Mouse (Mus musculus) urinary bladder, postnatal 25 days (tissue): ENCODE measurements around the gene Gm20422.
"Not testable (repeated sequence)": the region's sequence is repeated elsewhere in the genome, so short reads cannot be mapped to it uniquely, and the experiment has no call there.

Experiments used
- DNase-seq: peaks from one replicate; pipeline ENCODE4 v3.0.0; 2022; ENCODE audit warnings: low spot score

Gene Gm20422

GRCm38 (mm10) chr8:69710624-69711023 lies 64.1 kb downstream of the Gm20422 start, which contains the start of gene Zfp869:
Gene Zfp869, minus strand, starts transcription at chr8:69710724.
- not testable (repeated sequence) for DNase-seq

DNA sequence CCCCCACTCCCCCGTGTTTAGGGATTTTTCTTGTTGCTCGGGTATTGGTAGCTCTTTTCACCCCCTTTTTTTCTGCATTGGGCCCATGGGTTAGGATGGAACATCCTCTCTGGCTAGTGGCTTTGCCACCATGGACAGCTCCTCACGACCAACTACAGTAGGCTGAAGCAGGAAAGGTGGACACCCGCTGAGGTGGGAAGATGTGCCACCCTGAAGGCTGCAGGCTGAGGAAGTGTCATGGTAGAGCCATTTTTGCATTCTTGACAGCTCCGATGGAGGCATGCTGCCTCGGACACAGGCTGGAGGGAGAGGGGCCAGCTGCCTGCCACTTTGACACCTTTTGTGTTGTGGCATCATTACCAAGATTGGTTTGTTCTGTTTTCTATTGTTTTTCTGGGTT lies 72.9 kb downstream of the Gm20422 start:
- no peak for DNase-seq
